Mouse (Mus musculus): ENCODE data around the gene Slc25a10.
"Not testable (repeated sequence)": the region's sequence is repeated elsewhere in the genome, so short reads cannot be mapped to it uniquely, and the experiment has no call there.

The Slc25a10 gene

GRCm38 (mm10) chr11:120510375-120511030 is 18.9 kb downstream of the Slc25a10 start:
- DNase-seq (ENCODE audit: low spot score), result no peak

GRCm38 (mm10) chr11:120512790-120513453 is 21.3 kb downstream of the Slc25a10 start:
- no peak for DNase-seq (ENCODE audit: low spot score)

- DNase-seq (ENCODE audit: low spot score), result not testable (repeated sequence)
These were observed 22.6 kb downstream of the Slc25a10 start for GRCm38 (mm10) chr11:120514262-120514661.

GRCm38 (mm10) chr11:120515611-120516010 is 24.0 kb downstream of the Slc25a10 start:
- peak; percentile 76 for DNase-seq (ENCODE audit: low spot score)

- no peak for DNase-seq (ENCODE audit: low spot score)
These were observed 25.5 kb downstream of the Slc25a10 start for GRCm38 (mm10) chr11:120517147-120517546.

GRCm38 (mm10) chr11:120518027-120518426 is 26.4 kb downstream of the Slc25a10 start:
- no peak for DNase-seq (ENCODE audit: low spot score)

- DNase-seq (ENCODE audit: low spot score), result no peak
These were observed 26.9 kb downstream of the Slc25a10 start for GRCm38 (mm10) chr11:120518558-120518957.

GRCm38 (mm10) chr11:120519738-120520137 is 28.1 kb downstream of the Slc25a10 start:
- no peak for DNase-seq (ENCODE audit: low spot score)

- no peak for DNase-seq (ENCODE audit: low spot score)
These were observed 28.9 kb downstream of the Slc25a10 start for GRCm38 (mm10) chr11:120520498-120520897.

- DNase-seq (ENCODE audit: low spot score), result no peak
These were observed 29.4 kb downstream of the Slc25a10 start for GRCm38 (mm10) chr11:120520967-120521540.

GRCm38 (mm10) chr11:120522581-120522980 is 30.9 kb downstream of the Slc25a10 start:
- DNase-seq (ENCODE audit: low spot score), result no peak

GRCm38 (mm10) chr11:120525959-120526358 is 34.3 kb downstream of the Slc25a10 start:
- DNase-seq (ENCODE audit: low spot score), result no peak

GRCm38 (mm10) chr11:120527690-120528354 is 36.2 kb downstream of the Slc25a10 start:
- DNase-seq (ENCODE audit: low spot score), result no peak

- DNase-seq (ENCODE audit: low spot score), result no peak
These were observed 37.3 kb downstream of the Slc25a10 start for GRCm38 (mm10) chr11:120528903-120529302.

- DNase-seq (ENCODE audit: low spot score), result no peak
These were observed 38.7 kb downstream of the Slc25a10 start, which contains the start of gene Gcgr for GRCm38 (mm10) chr11:120530085-120530964. Gene Gcgr, plus strand, starts transcription at chr11:120530699.

GRCm38 (mm10) chr11:120531646-120532045 is 40.0 kb downstream of the Slc25a10 start:
- DNase-seq (ENCODE audit: low spot score), result no peak

GRCm38 (mm10) chr11:120534093-120534492 is 42.5 kb downstream of the Slc25a10 start:
- DNase-seq (ENCODE audit: low spot score), result no peak

GRCm38 (mm10) chr11:120535145-120535544 is 43.5 kb downstream of the Slc25a10 start:
- DNase-seq (ENCODE audit: low spot score), result no peak

GRCm38 (mm10) chr11:120535804-120536203 is 44.2 kb downstream of the Slc25a10 start:
- DNase-seq (ENCODE audit: low spot score), result no peak

- no peak for DNase-seq (ENCODE audit: low spot score)
These were observed 46.8 kb downstream of the Slc25a10 start for GRCm38 (mm10) chr11:120538485-120538884.

GRCm38 (mm10) chr11:120538955-120539284 is 47.3 kb downstream of the Slc25a10 start:
- no peak for DNase-seq (ENCODE audit: low spot score)
